Mouse (Mus musculus): ENCODE data around the gene Duxbl3. TPM values are rescaled to one million over a fixed set of nuclear protein-coding genes. Genes with fewer than 3 reads are reported as not detected.
"Not testable (repeated sequence)": the region's sequence is repeated elsewhere in the genome, so short reads cannot be mapped to it uniquely, and the experiment has no call there.

Gene Duxbl3
- 2.8 and 3.6 TPM in 2 replicates for total RNA-seq (2012; rRNA removed)

GRCm38 (mm10) chr14:26257756-26258617 is at the start of gene Duxbl3:
TSS of gene Duxbl3 (plus strand) at chr14:26257962.
- H3K9me3 ChIP-seq (ENCODE audit: control insufficient read depth, insufficient read depth, low read depth, low read length); H3K4me1 ChIP-seq (ENCODE audit: control insufficient read depth in 2 of 2, insufficient read depth in 2 of 2, low read length in 2 of 2, poor library complexity in 1 of 2); H3K36me3 ChIP-seq (ENCODE audit: control insufficient read depth, insufficient read depth, low read length, poor library complexity, severe bottlenecking); H3K9ac ChIP-seq (ENCODE audit: insufficient read depth, low read depth, low read length, poor library complexity, severe bottlenecking); H3K4me3 ChIP-seq (ENCODE audit: insufficient read depth in 1 of 2, low read depth in 1 of 2, low read length in 2 of 2, poor library complexity in 1 of 2, severe bottlenecking in 1 of 2); H3K27ac ChIP-seq (ENCODE audit: insufficient read depth, low read depth, low read length, poor library complexity, severe bottlenecking); DNase-seq (ENCODE audit: low read depth, low spot score); in situ Hi-C loops (cut with MboI; ENCODE audit: low sequenced_read_pairs in 2 of 2, unreplicated experiment in 2 of 2): not testable (repeated sequence)

- H3K9ac ChIP-seq (ENCODE audit: insufficient read depth, low read depth, low read length, poor library complexity, severe bottlenecking); DNase-seq (ENCODE audit: low read depth, low spot score); H3K4me3 ChIP-seq (ENCODE audit: insufficient read depth in 1 of 2, low read depth in 1 of 2, low read length in 2 of 2, poor library complexity in 1 of 2, severe bottlenecking in 1 of 2); H3K27ac ChIP-seq (ENCODE audit: insufficient read depth, low read depth, low read length, poor library complexity, severe bottlenecking); H3K4me1 ChIP-seq (ENCODE audit: control insufficient read depth in 2 of 2, insufficient read depth in 2 of 2, low read length in 2 of 2, poor library complexity in 1 of 2); in situ Hi-C loops (cut with MboI; ENCODE audit: low sequenced_read_pairs in 2 of 2, unreplicated experiment in 2 of 2); H3K36me3 ChIP-seq (ENCODE audit: control insufficient read depth, insufficient read depth, low read length, poor library complexity, severe bottlenecking); H3K9me3 ChIP-seq (ENCODE audit: control insufficient read depth, insufficient read depth, low read depth, low read length): not testable (repeated sequence)
These were observed 41.3 kb upstream of the Duxbl3 start for GRCm38 (mm10) chr14:26216233-26217000.

- H3K27ac ChIP-seq (ENCODE audit: insufficient read depth, low read depth, low read length, poor library complexity, severe bottlenecking); H3K4me1 ChIP-seq (ENCODE audit: control insufficient read depth in 2 of 2, insufficient read depth in 2 of 2, low read length in 2 of 2, poor library complexity in 1 of 2); H3K9me3 ChIP-seq (ENCODE audit: control insufficient read depth, insufficient read depth, low read depth, low read length); H3K9ac ChIP-seq (ENCODE audit: insufficient read depth, low read depth, low read length, poor library complexity, severe bottlenecking); H3K4me3 ChIP-seq (ENCODE audit: insufficient read depth in 1 of 2, low read depth in 1 of 2, low read length in 2 of 2, poor library complexity in 1 of 2, severe bottlenecking in 1 of 2); DNase-seq (ENCODE audit: low read depth, low spot score); H3K36me3 ChIP-seq (ENCODE audit: control insufficient read depth, insufficient read depth, low read length, poor library complexity, severe bottlenecking); in situ Hi-C loops (cut with MboI; ENCODE audit: low sequenced_read_pairs in 2 of 2, unreplicated experiment in 2 of 2): not testable (repeated sequence)
These were observed 20.6 kb upstream of the Duxbl3 start for GRCm38 (mm10) chr14:26237183-26237582.

GRCm38 (mm10) chr14:26258729-26259128 is 967 bp downstream of the Duxbl3 start:
- not testable (repeated sequence) for H3K36me3 ChIP-seq (ENCODE audit: control insufficient read depth, insufficient read depth, low read length, poor library complexity, severe bottlenecking); H3K27ac ChIP-seq (ENCODE audit: insufficient read depth, low read depth, low read length, poor library complexity, severe bottlenecking); DNase-seq (ENCODE audit: low read depth, low spot score)

GRCm38 (mm10) chr14:26286737-26287136 is 29.0 kb downstream of the Duxbl3 start:
- H3K4me3 ChIP-seq (ENCODE audit: insufficient read depth in 1 of 2, low read depth in 1 of 2, low read length in 2 of 2, poor library complexity in 1 of 2, severe bottlenecking in 1 of 2); H3K9me3 ChIP-seq (ENCODE audit: control insufficient read depth, insufficient read depth, low read depth, low read length); DNase-seq (ENCODE audit: low read depth, low spot score); H3K27ac ChIP-seq (ENCODE audit: insufficient read depth, low read depth, low read length, poor library complexity, severe bottlenecking); H3K36me3 ChIP-seq (ENCODE audit: control insufficient read depth, insufficient read depth, low read length, poor library complexity, severe bottlenecking); H3K9ac ChIP-seq (ENCODE audit: insufficient read depth, low read depth, low read length, poor library complexity, severe bottlenecking); H3K4me1 ChIP-seq (ENCODE audit: control insufficient read depth in 2 of 2, insufficient read depth in 2 of 2, low read length in 2 of 2, poor library complexity in 1 of 2); in situ Hi-C loops (cut with MboI; ENCODE audit: low sequenced_read_pairs in 2 of 2, unreplicated experiment in 2 of 2): not testable (repeated sequence)

More at GRCm38 (mm10) chr14:26258729-26259128, 967 bp downstream of the Duxbl3 start:
- H3K4me3 ChIP-seq (ENCODE audit: insufficient read depth in 1 of 2, low read depth in 1 of 2, low read length in 2 of 2, poor library complexity in 1 of 2, severe bottlenecking in 1 of 2); H3K9me3 ChIP-seq (ENCODE audit: control insufficient read depth, insufficient read depth, low read depth, low read length); in situ Hi-C loops (cut with MboI; ENCODE audit: low sequenced_read_pairs in 2 of 2, unreplicated experiment in 2 of 2); H3K4me1 ChIP-seq (ENCODE audit: control insufficient read depth in 2 of 2, insufficient read depth in 2 of 2, low read length in 2 of 2, poor library complexity in 1 of 2); H3K9ac ChIP-seq (ENCODE audit: insufficient read depth, low read depth, low read length, poor library complexity, severe bottlenecking): not testable (repeated sequence)

GRCm38 (mm10) chr14:26293859-26294258 is 36.1 kb downstream of the Duxbl3 start:
- no peaks in the 10 kb centered on the region for H3K9me3 ChIP-seq (ENCODE audit: control insufficient read depth, insufficient read depth, low read depth, low read length)
- DNase-seq (ENCODE audit: low read depth, low spot score): no peak
- no peak overlapping the region for H3K27ac ChIP-seq (ENCODE audit: insufficient read depth, low read depth, low read length, poor library complexity, severe bottlenecking)
- H3K36me3 ChIP-seq (ENCODE audit: control insufficient read depth, insufficient read depth, low read length, poor library complexity, severe bottlenecking): no peaks in the 10 kb centered on the region
- no peak overlapping the region for H3K9ac ChIP-seq (ENCODE audit: insufficient read depth, low read depth, low read length, poor library complexity, severe bottlenecking)
- H3K4me3 ChIP-seq (ENCODE audit: insufficient read depth in 1 of 2, low read depth in 1 of 2, low read length in 2 of 2, poor library complexity in 1 of 2, severe bottlenecking in 1 of 2): no peak overlapping the region
- H3K4me1 ChIP-seq (ENCODE audit: control insufficient read depth in 2 of 2, insufficient read depth in 2 of 2, low read length in 2 of 2, poor library complexity in 1 of 2): peaks cover 0 to under 1% of the 10 kb centered on the region in 2 experiments; a peak in 1 of 4 replicates
- in situ Hi-C loops (cut with MboI; ENCODE audit: low sequenced_read_pairs in 2 of 2, unreplicated experiment in 2 of 2): no loop called here
- peak; percentile 77 for TF ChIP-seq MAFK (IDR thresholded peaks at IDR 0.05; ENCODE audit: insufficient read depth, low read depth, low read length)
- no peak for TF ChIP-seq CHD2 (IDR thresholded peaks at IDR 0.05; ENCODE audit: low read depth, low read length)

Data from ES-E14 (cell line).